Mouse (Mus musculus) forebrain, embryonic 14.5 days (tissue): ENCODE data around the gene Agap3. TPM values are rescaled to one million over a fixed set of nuclear protein-coding genes. Genes with fewer than 3 reads are reported as not detected.

ENCODE experiments used
- ATAC-seq: fragments of 200-750 bp; cut with Nextera tagmentation; 2 replicates; pipeline ENCODE4 v1.8.0; 2017; ENCODE audit warnings: mild to moderate bottlenecking, moderate library complexity
- DNase-seq: peaks from one replicate; pipeline ENCODE4 v3.0.0-alpha.2; 2015; ENCODE audit warnings: low spot score
- H3K27ac ChIP-seq: fragments of 300-500 bp; sonication (generic); 2 replicates; pipeline ENCODE4 v1.5.1; 2014; ENCODE audit warnings: low read depth, mild to moderate bottlenecking, control low read depth, low read length, moderate library complexity
- H3K27me3 ChIP-seq: fragments of 300-500 bp; sonication (generic); replicated peaks from 2 replicates; pipeline ENCODE4 v1.6.1; 2014; ENCODE audit warnings: low read length, control low read depth, mixed read lengths; ENCODE audit not compliant: control insufficient read depth, insufficient read depth
- H3K36me3 ChIP-seq: fragments of 300-500 bp; sonication (generic); 2 replicates; pipeline ENCODE4 v1.6.1; 2014; ENCODE audit warnings: low read length, control low read depth; ENCODE audit not compliant: control insufficient read depth, insufficient read depth
- H3K4me1 ChIP-seq: fragments of 300-500 bp; sonication (generic); 2 replicates; pipeline ENCODE4 v1.6.1; 2014; ENCODE audit warnings: antibody characterized with exemption, low read length, control low read depth; ENCODE audit not compliant: control insufficient read depth, insufficient read depth
- H3K4me2 ChIP-seq: fragments of 300-500 bp; sonication (generic); 2 replicates; pipeline ENCODE4 v1.6.1; 2014; ENCODE audit warnings: mild to moderate bottlenecking, control low read depth, low read length
- H3K4me3 ChIP-seq: fragments of 300-500 bp; sonication (generic); 2 replicates; pipeline ENCODE4 v1.5.1; 2014; ENCODE audit warnings: low read depth, low read length, control low read depth
- H3K9ac ChIP-seq: fragments of 300-500 bp; sonication (generic); 2 replicates; pipeline ENCODE4 v1.6.1; 2014; ENCODE audit warnings: mild to moderate bottlenecking, low read length, control low read depth, moderate library complexity
- H3K9me3 ChIP-seq: fragments of 300-500 bp; sonication (generic); replicated peaks from 2 replicates; pipeline ENCODE4 v1.6.1; 2016; ENCODE audit warnings: low read length, control low read depth, mixed read lengths; ENCODE audit not compliant: control insufficient read depth
- WGBS: fragments of 180-500 bp; shearing (Covaris S2); extraction: QIAGEN DNeasy Blood & Tissue Kit; methylation state at CpG from one replicate; pipeline ENCODE4 v1.1.7; 2014; 5-methylcytosine and 5-hydroxymethylcytosine counted together
- polyA plus RNA-seq: library from polyadenylated mRNA; unstranded; fragments of >200 nt; fragmentation: Nextera tagmentation; extraction: Ambion mirVana; gene quantifications from 2 replicates; pipeline ENCODE4 v1.2.1, GENCODE M21; 2014

Agap3 gene
- polyA plus RNA-seq, 1 experiment from 2014 or later: 49.5 TPM

DNA sequence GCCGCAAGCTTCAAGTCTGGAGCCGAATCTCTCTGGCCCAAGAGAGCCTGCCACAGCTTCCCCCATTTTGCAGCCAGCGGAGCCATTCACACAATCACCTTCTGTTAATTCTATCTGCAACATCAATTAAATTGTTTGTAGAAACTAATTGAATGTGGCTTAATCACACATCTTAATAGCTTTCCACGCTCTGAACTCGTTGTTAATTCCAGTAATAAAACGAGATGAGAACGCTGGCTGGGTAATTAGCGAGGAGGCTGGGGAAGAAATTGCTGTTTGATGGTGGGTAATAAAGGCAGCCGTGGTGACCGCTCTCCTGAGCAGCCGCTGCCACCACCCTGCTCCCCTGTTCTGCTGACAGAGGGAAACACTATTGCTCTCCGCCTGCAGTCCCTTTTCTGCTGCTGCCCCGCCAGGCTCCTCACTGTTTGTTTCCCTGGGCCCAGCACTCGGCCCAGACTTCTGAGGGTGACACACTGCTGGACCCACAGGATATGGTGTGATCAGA is 38.5 kb downstream of the Agap3 start:
- peaks cover 80% of the 10 kb centered on the region for H3K36me3 ChIP-seq
- WGBS: 23% methylated on average over 14 of the region's 14 CpGs
- H3K9ac ChIP-seq: no peak overlapping the region
- peaks cover 14% of the 10 kb centered on the region for H3K4me1 ChIP-seq
- no peak overlapping the region for H3K4me2 ChIP-seq
- no peaks in the 10 kb centered on the region for H3K9me3 ChIP-seq
- H3K27me3 ChIP-seq: 0 out of 2 replicates have a peak, but pooled peaks cover 4% of the 10 kb centered on the region
- H3K27ac ChIP-seq: no peak overlapping the region
- ATAC-seq (no peak), DNase-seq (peak; percentile 45)
- H3K4me3 ChIP-seq: no peak overlapping the region

DNA sequence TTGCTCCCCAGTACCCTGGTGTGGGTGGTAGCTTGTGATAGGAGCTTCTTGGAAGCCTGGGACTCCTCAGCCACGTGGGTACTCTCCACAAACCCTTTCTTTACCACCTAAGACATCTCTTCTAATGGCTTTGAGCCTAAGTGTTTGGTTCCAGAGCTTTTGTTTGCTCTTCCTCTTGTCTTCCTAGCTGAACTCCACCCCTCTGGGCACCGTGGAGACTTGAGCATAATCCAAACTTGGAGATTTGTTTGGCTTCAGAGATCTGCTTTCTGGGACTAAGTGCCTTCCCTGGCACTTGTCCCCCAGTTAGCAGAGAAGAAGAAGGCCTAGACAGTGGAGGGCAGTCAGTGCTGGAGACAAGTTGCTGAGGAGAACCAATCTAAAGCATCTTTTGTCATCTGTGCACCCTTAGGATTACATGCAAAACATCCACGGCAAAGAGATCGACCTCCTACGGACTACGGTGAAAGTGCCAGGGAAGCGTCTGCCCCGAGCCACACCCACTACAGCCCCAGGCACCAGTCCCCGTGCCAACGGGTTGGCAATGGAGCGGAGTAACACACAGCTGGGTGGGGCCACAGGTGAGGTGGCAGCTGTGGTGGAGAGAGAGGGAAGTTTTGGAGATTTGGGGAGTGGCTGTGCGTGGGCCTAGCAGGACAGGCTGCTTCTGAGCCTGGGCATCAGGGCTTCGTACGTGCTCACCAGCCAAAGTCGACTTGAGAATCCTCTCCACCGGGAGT is 40.7 kb downstream of the Agap3 start:
- H3K4me1 ChIP-seq: peaks cover 30% of the 10 kb centered on the region
- no peak overlapping the region for H3K27ac ChIP-seq
- WGBS: 87% methylated on average over 16 of the region's 16 CpGs
- no peaks in the 10 kb centered on the region for H3K9me3 ChIP-seq
- DNase-seq: no peak
- H3K4me2 ChIP-seq: no peak overlapping the region
- H3K36me3 ChIP-seq: peaks cover 77% of the 10 kb centered on the region
- H3K27me3 ChIP-seq: 0 out of 2 replicates have a peak, but pooled peaks cover 4% of the 10 kb centered on the region
- no peak for ATAC-seq
- H3K4me3 ChIP-seq: no peak overlapping the region
- no peak overlapping the region for H3K9ac ChIP-seq

DNA sequence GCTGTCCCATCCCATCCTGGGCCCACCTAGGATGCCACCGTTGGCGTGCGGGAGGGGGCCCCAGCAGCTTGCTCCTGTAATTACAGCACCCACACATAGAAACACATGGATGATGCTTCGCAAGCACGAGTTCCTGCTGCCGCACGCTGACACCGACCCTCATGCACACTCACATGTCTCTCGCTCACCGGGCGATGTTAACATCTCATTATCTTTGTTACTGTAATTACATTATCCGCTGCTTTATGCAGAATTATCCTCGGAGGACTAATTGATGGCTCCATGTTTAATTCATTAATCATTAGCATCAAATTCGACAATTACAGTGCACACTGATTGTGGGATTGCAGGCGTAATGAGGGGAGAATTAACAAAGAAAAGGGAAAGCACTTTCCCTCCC is 43.0 kb downstream of the Agap3 start:
- no peak overlapping the region for H3K4me2 ChIP-seq
- peak; percentile 85 for DNase-seq
- peak; percentile 60 for ATAC-seq
- peaks cover 71% of the 10 kb centered on the region for H3K36me3 ChIP-seq
- no peaks in the 10 kb centered on the region for H3K9me3 ChIP-seq
- 16% methylated on average over 15 of the region's 15 CpGs for WGBS
- no peak overlapping the region for H3K4me3 ChIP-seq
- no peak overlapping the region for H3K9ac ChIP-seq
- H3K27ac ChIP-seq: peak overlapping the region; percentile 16
- H3K27me3 ChIP-seq: 0 out of 2 replicates have a peak, but pooled peaks cover 4% of the 10 kb centered on the region
- peaks cover 40% of the 10 kb centered on the region for H3K4me1 ChIP-seq

GRCm38 (mm10) chr5:24496756-24497155 is 44.8 kb downstream of the Agap3 start:
- H3K9me3 ChIP-seq: no peaks in the 10 kb centered on the region
- H3K4me2 ChIP-seq: no peak overlapping the region
- H3K9ac ChIP-seq: peak overlapping the region; percentile 6; the same call in 1 of the 2 replicates
- peaks cover 71% of the 10 kb centered on the region for H3K36me3 ChIP-seq
- H3K27ac ChIP-seq: 0 out of 2 replicates have a peak overlapping the region, but pooled peaks have one; percentile 1
- 51% methylated on average over 6 of the region's 6 CpGs for WGBS
- peaks cover 40% of the 10 kb centered on the region for H3K4me1 ChIP-seq
- H3K4me3 ChIP-seq: no peak overlapping the region
- H3K27me3 ChIP-seq: 0 out of 2 replicates have a peak, but pooled peaks cover 4% of the 10 kb centered on the region
- ATAC-seq (peak; percentile 13; the same call in 1 of the 2 replicates), DNase-seq (peak; percentile 57)

DNA sequence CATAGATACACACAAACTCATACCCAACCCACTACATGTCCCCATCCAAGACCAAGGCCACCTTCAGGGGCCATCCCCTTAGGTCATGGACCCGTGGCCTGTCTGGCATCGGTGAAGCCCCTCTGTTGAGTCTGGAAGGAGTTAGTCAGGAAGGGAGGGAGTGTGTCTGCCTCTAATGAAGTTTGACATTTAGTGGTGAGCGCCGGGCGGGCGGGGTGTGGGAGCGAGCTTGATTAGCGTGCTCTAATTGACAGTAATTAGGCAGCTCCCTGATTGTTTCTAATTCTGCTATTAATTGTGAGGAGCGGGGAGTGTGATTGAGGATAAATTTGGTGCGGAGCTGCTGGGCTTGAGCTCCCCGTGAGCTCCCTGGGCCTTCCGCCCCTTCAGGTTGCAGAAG is 45.5 kb downstream of the Agap3 start:
- peaks cover 40% of the 10 kb centered on the region for H3K4me1 ChIP-seq
- DNase-seq (peak; percentile 81), ATAC-seq (peak; percentile 43)
- peaks cover 71% of the 10 kb centered on the region for H3K36me3 ChIP-seq
- no peak overlapping the region for H3K27ac ChIP-seq
- H3K4me2 ChIP-seq: no peak overlapping the region
- WGBS: 18% methylated on average over 12 of the region's 12 CpGs
- H3K9ac ChIP-seq: no peak overlapping the region
- 0 out of 2 replicates have a peak, but pooled peaks cover 3% of the 10 kb centered on the region for H3K27me3 ChIP-seq
- no peak overlapping the region for H3K4me3 ChIP-seq
- H3K9me3 ChIP-seq: no peaks in the 10 kb centered on the region

GRCm38 (mm10) chr5:24499113-24499512 is 47.1 kb downstream of the Agap3 start:
- WGBS: 57% methylated on average over 10 of the region's 10 CpGs
- H3K36me3 ChIP-seq: peaks cover 58% of the 10 kb centered on the region

GRCm38 (mm10) chr5:24500851-24501250 is 48.9 kb downstream of the Agap3 start:
- H3K4me2 ChIP-seq: no peak overlapping the region
- H3K9ac ChIP-seq: no peak overlapping the region
- no peak overlapping the region for H3K4me3 ChIP-seq
- no peaks in the 10 kb centered on the region for H3K9me3 ChIP-seq
- H3K36me3 ChIP-seq: peaks cover 53% of the 10 kb centered on the region
- no peak for ATAC-seq
- peaks cover 18% of the 10 kb centered on the region for H3K27me3 ChIP-seq
- no peak overlapping the region for H3K27ac ChIP-seq
- peak; percentile 69 for DNase-seq
- peaks cover 28% of the 10 kb centered on the region for H3K4me1 ChIP-seq
- WGBS: 81% methylated on average over 11 of the region's 11 CpGs

More at GRCm38 (mm10) chr5:24499113-24499512, 47.1 kb downstream of the Agap3 start:
- ATAC-seq (no peak), DNase-seq (no peak)
- Histone ChIP-seq H3K27me3 (peaks cover 8% of the 10 kb centered on the region), H3K4me2 (no peak overlapping the region), H3K9ac (no peak overlapping the region), H3K9me3 (no peaks in the 10 kb centered on the region), H3K4me1 (peaks cover 40% of the 10 kb centered on the region), H3K4me3 (no peak overlapping the region), H3K27ac (no peak overlapping the region)

DNA sequence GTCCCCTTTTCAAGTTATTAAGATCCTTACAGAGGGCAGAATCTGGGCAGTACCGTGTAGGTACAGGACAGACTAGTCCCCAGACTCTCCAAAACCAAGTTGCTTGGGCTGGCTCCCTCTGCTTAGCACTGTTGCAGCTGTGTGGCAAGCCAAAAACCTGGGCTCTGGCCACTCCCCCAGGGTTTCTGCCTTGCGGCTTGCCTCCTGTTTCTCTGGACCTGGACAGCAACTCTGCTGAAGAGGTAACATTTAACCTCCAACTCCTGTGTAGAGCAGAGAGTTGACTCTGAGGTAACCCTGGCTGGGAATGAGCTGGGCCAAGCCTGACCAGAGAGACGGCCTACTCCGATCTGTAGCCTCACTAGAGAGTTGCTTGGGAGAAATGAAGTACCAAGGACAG is 50.8 kb downstream of the Agap3 start:
- Histone ChIP-seq H3K27ac (no peak overlapping the region), H3K9ac (no peak overlapping the region), H3K9me3 (no peaks in the 10 kb centered on the region), H3K4me1 (peaks cover 9% of the 10 kb centered on the region), H3K36me3 (peaks cover 45% of the 10 kb centered on the region), H3K4me3 (no peak overlapping the region), H3K4me2 (no peak overlapping the region), H3K27me3 (peaks cover 18% of the 10 kb centered on the region)
- WGBS: 75% methylated on average over 4 of the region's 4 CpGs
- DNase-seq: no peak
- ATAC-seq: no peak

- DNase-seq (no peak), ATAC-seq (no peak)
- H3K4me1 ChIP-seq: no peaks in the 10 kb centered on the region; the same call in 1 of the 2 replicates
- H3K36me3 ChIP-seq: peaks cover 24% of the 10 kb centered on the region
- H3K27ac ChIP-seq: no peak overlapping the region
- no peak overlapping the region for H3K4me2 ChIP-seq
- no peak overlapping the region for H3K4me3 ChIP-seq
- H3K9ac ChIP-seq: no peak overlapping the region
- H3K9me3 ChIP-seq: no peaks in the 10 kb centered on the region
- peaks cover 18% of the 10 kb centered on the region for H3K27me3 ChIP-seq
- WGBS: 40% methylated on average over 2 of the region's 2 CpGs
These were observed 53.5 kb downstream of the Agap3 start for GRCm38 (mm10) chr5:24505513-24505912.
